Mouse (Mus musculus) adrenal gland, adult 8-10 months (tissue): Measurements from ENCODE around the gene Trim14. TPM values are rescaled to one million over a fixed set of nuclear protein-coding genes. Genes with fewer than 3 reads are reported as not detected.

Experiments
- DNase-seq: peaks from one replicate; pipeline ENCODE4 v3.0.0; 2022
- total RNA-seq, 4 experiments: library from RNA; stranded (reverse); gene quantifications; 2 replicates each; pipeline ENCODE4 v1.2.4; 2022

Gene Trim14
- total RNA-seq, 4 experiments from 2014 or later: 5.1 to 12.2 (median 8.2) TPM

GRCm38 (mm10) chr4:46475101-46475500 lies 60.8 kb downstream of the Trim14 start:
- no peak for DNase-seq

- no peak for DNase-seq
These were observed 70.2 kb downstream of the Trim14 start for GRCm38 (mm10) chr4:46465740-46466139.

- DNase-seq: no peak
These were observed 72.7 kb downstream of the Trim14 start for GRCm38 (mm10) chr4:46463130-46463830.

GRCm38 (mm10) chr4:46458411-46458810 lies 77.5 kb downstream of the Trim14 start:
- DNase-seq: no peak

- DNase-seq: no peak
These were observed 78.8 kb downstream of the Trim14 start for GRCm38 (mm10) chr4:46457186-46457585.

- no peak for DNase-seq
These were observed 79.2 kb downstream of the Trim14 start for GRCm38 (mm10) chr4:46456762-46457161.

- no peak for DNase-seq
These were observed 81.7 kb downstream of the Trim14 start for GRCm38 (mm10) chr4:46454097-46454864.

- DNase-seq: no peak
These were observed 82.9 kb downstream of the Trim14 start for GRCm38 (mm10) chr4:46452855-46453719.

GRCm38 (mm10) chr4:46452481-46452850 lies 83.5 kb downstream of the Trim14 start:
- DNase-seq: peak; percentile 66

GRCm38 (mm10) chr4:46451758-46452480 lies 84.0 kb downstream of the Trim14 start:
- peak; percentile 53 for DNase-seq

GRCm38 (mm10) chr4:46451240-46451757 lies 84.6 kb downstream of the Trim14 start:
- peak; percentile 69 for DNase-seq

GRCm38 (mm10) chr4:46450519-46451131 lies 85.3 kb downstream of the Trim14 start, which contains the start of gene Anp32b:
Gene Anp32b, plus strand, starts transcription at chr4:46450902.
- DNase-seq: peak; percentile 84

GRCm38 (mm10) chr4:46450020-46450518 lies 85.9 kb downstream of the Trim14 start:
- no peak for DNase-seq

- no peak for DNase-seq
These were observed 87.1 kb downstream of the Trim14 start for GRCm38 (mm10) chr4:46448886-46449285.

- DNase-seq: no peak
These were observed 88.5 kb downstream of the Trim14 start for GRCm38 (mm10) chr4:46447461-46447860.

- DNase-seq: no peak
These were observed 90.5 kb downstream of the Trim14 start for GRCm38 (mm10) chr4:46445237-46445945.
